Mouse (Mus musculus) hindbrain, embryonic 16.5 days (tissue): ENCODE results near the gene Mgarp. TPM values are rescaled to one million over a fixed set of nuclear protein-coding genes. Genes with fewer than 3 reads are reported as not detected.

Experiments
- ATAC-seq: fragments of 200-750 bp; cut with Nextera tagmentation; 2 replicates; pipeline ENCODE4 v1.8.0; 2017; ENCODE audit warnings: moderate TSS enrichment, moderate library complexity
- H3K27ac ChIP-seq: fragments of 300-500 bp; sonication (generic); 2 replicates; pipeline ENCODE4 v1.5.1; 2014; ENCODE audit warnings: low read depth, mild to moderate bottlenecking, control low read depth, low read length, moderate library complexity
- H3K27me3 ChIP-seq: fragments of 300-500 bp; sonication (generic); replicated peaks from 2 replicates; pipeline ENCODE4 v1.6.1; 2014; ENCODE audit warnings: low read length; ENCODE audit not compliant: control insufficient read depth, insufficient read depth
- H3K36me3 ChIP-seq: fragments of 300-500 bp; sonication (generic); 2 replicates; pipeline ENCODE4 v1.6.1; 2014; ENCODE audit warnings: mild to moderate bottlenecking, low read length, moderate library complexity, mixed read lengths; ENCODE audit not compliant: control insufficient read depth, insufficient read depth
- H3K4me1 ChIP-seq: fragments of 300-500 bp; sonication (generic); 2 replicates; pipeline ENCODE4 v1.6.1; 2014; ENCODE audit warnings: low read depth, low read length; ENCODE audit not compliant: control insufficient read depth, insufficient read depth
- H3K4me2 ChIP-seq: fragments of 300-500 bp; sonication (generic); 2 replicates; pipeline ENCODE4 v1.6.1; 2014; ENCODE audit warnings: mild to moderate bottlenecking, low read length, control low read depth, moderate library complexity
- H3K4me3 ChIP-seq: fragments of 300-500 bp; sonication (generic); 2 replicates; pipeline ENCODE4 v1.5.1; 2014; ENCODE audit warnings: mild to moderate bottlenecking, low read length, control low read depth, moderate library complexity
- H3K9ac ChIP-seq: fragments of 300-500 bp; sonication (generic); 2 replicates; pipeline ENCODE4 v1.6.1; 2014; ENCODE audit warnings: low read depth, mild to moderate bottlenecking, control low read depth, low read length, moderate library complexity
- H3K9me3 ChIP-seq: fragments of 300-500 bp; sonication (generic); 2 replicates; pipeline ENCODE4 v1.6.1; 2014; ENCODE audit warnings: mild to moderate bottlenecking, low read length, moderate library complexity; ENCODE audit not compliant: control insufficient read depth
- WGBS: fragments of 180-500 bp; shearing (Covaris S2); extraction: QIAGEN DNeasy Blood & Tissue Kit; methylation state at CpG from one replicate; pipeline ENCODE4 v1.1.7; 2014; 5-methylcytosine and 5-hydroxymethylcytosine counted together
- polyA plus RNA-seq: library from polyadenylated mRNA; unstranded; fragments of >200 nt; fragmentation: Nextera tagmentation; extraction: Ambion mirVana; gene quantifications from 2 replicates; pipeline ENCODE4 v1.2.1, GENCODE M21; 2015

The Mgarp gene
- polyA plus RNA-seq, 1 experiment from 2014 or later, result 1.8 TPM

DNA sequence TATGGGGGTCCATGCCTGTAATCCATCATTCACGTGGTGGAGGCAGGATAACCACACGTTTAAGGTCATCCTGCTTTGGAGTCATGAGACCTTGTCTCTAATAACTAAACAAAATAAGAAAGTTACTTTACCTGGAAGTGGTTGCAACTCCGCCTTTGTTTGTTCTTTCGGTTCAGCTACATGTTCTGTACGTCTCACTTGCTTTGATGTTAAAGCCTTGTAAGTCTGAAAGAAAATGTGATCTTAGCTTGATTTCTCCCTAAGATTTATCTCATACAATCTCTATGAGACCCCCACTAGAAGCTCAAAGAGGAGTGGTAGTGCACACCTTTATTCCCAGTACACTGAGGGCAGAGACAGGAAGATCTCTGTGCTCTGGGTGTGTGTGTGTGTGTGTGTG lies 5.4 kb downstream of the Mgarp start:
- WGBS, result 89% methylated on average over 5 of the region's 5 CpGs
- no peaks in the 10 kb centered on the region for H3K36me3 ChIP-seq
- ATAC-seq, result no peak

GRCm38 (mm10) chr3:51388904-51389303 lies 7.6 kb downstream of the Mgarp start:
- H3K4me3 ChIP-seq, result peak overlapping the region; percentile 27
- peaks cover 5% of the 10 kb centered on the region for H3K4me1 ChIP-seq
- no peaks in the 10 kb centered on the region for H3K36me3 ChIP-seq
- no peak overlapping the region for H3K27ac ChIP-seq
- WGBS, result 6% methylated on average over 13 of the region's 13 CpGs
- H3K4me2 ChIP-seq, result peak overlapping the region; percentile 47
- H3K27me3 ChIP-seq, result no peaks in the 10 kb centered on the region; the same call in 1 of the 2 replicates
- no peaks in the 10 kb centered on the region for H3K9me3 ChIP-seq
- ATAC-seq, result peak; percentile 63; the same call in 1 of the 2 replicates
- peak overlapping the region; percentile 46 for H3K9ac ChIP-seq

More for the DNA sequence above, 5.4 kb downstream of the Mgarp start:
- Histone ChIP-seq H3K27me3 (no peaks in the 10 kb centered on the region; the same call in 1 of the 2 replicates), H3K9me3 (no peaks in the 10 kb centered on the region), H3K4me3 (no peak overlapping the region), H3K27ac (no peak overlapping the region), H3K4me2 (no peak overlapping the region), H3K4me1 (peaks cover 5% of the 10 kb centered on the region), H3K9ac (no peak overlapping the region)

DNA sequence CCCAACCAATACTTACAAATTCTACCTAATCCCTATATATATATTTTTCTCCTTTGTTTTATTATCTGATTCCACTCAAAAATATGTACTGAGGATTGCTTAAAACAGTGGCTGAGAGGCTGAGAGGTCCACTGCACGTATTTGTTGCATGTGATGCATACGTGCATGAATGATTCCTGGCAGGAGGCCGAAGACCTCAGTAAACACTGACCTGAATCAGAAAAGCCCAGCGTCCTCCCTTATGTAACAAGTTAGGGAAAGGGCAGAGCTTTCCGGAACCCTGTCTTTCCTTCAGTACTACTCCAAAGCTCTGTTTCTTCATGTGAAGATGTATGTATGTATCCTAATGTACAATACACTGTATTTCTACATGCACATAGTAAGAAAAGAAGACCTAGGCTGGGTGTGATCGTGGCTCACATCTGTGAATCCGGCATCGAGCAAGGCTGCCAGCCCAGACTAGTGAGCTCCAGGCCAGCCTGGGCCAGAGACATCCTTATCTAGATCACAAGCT lies 8.6 kb downstream of the Mgarp start:
- Histone ChIP-seq H3K4me3 (no peak overlapping the region), H3K4me2 (no peak overlapping the region), H3K4me1 (peaks cover 5% of the 10 kb centered on the region), H3K27me3 (no peaks in the 10 kb centered on the region; the same call in 1 of the 2 replicates), H3K36me3 (no peaks in the 10 kb centered on the region), H3K9me3 (no peaks in the 10 kb centered on the region), H3K27ac (no peak overlapping the region), H3K9ac (no peak overlapping the region)
- ATAC-seq, result no peak
- WGBS, result 60% methylated on average over 8 of the region's 8 CpGs

DNA sequence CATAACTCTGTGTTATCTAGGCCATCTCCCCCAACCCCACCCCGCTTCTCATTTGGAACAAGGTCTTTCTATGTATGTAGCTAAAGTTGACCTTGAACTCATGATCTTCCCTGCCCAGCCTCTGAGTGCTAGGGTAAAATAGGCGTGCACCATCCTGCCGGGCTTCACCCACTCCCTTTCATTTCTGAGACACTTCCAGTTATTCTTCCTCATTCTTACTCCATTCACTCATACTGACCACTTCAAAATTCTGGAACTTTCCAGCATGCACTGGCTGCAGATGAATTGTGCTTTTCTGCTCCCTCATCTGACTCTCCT lies 9.4 kb downstream of the Mgarp start:
- Histone ChIP-seq H3K27me3 (no peaks in the 10 kb centered on the region; the same call in 1 of the 2 replicates), H3K36me3 (no peaks in the 10 kb centered on the region), H3K4me1 (peaks cover 5% of the 10 kb centered on the region), H3K4me3 (no peak overlapping the region), H3K4me2 (no peak overlapping the region), H3K27ac (no peak overlapping the region), H3K9ac (no peak overlapping the region), H3K9me3 (no peaks in the 10 kb centered on the region)
- 71% methylated on average over 3 of the region's 3 CpGs for whole genome bisulfite sequencing
- no peak for ATAC-seq

- Histone ChIP-seq H3K4me3 (no peak overlapping the region), H3K4me2 (no peak overlapping the region), H3K27ac (no peak overlapping the region), H3K9me3 (no peaks in the 10 kb centered on the region), H3K27me3 (no peaks in the 10 kb centered on the region; the same call in 1 of the 2 replicates), H3K4me1 (peaks cover 5% of the 10 kb centered on the region), H3K9ac (no peak overlapping the region), H3K36me3 (no peaks in the 10 kb centered on the region)
- WGBS, result 46% methylated on average over 12 of the region's 12 CpGs
- peak; percentile 29; the same call in 1 of the 2 replicates for ATAC-seq
Measured at GRCm38 (mm10) chr3:51386441-51387133, 10.0 kb downstream of the Mgarp start.

DNA sequence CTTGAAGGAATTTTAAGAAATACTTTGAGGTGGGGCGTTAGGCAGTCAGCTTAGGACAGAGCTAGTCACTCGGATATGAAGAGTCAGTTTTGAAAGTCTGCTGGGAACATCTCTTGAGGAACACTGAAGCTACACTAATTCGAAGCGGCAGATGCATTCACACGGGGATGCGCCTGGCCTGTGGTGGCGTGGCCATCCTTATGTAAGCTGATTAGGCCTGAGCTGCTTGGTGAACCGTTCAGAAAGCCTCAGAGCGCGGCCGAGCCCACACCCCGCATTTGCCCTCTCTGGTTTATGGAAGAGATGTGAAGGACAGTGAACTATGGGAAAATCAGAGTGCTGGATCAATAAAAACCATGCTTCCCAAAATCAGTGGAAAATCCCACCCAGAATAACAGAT lies 13.1 kb downstream of the Mgarp start:
- H3K9me3 ChIP-seq, result no peaks in the 10 kb centered on the region
- H3K27ac ChIP-seq, result no peak overlapping the region
- no peaks in the 10 kb centered on the region for H3K36me3 ChIP-seq
- no peak overlapping the region for H3K9ac ChIP-seq
- no peaks in the 10 kb centered on the region for H3K4me1 ChIP-seq
- no peak overlapping the region for H3K4me2 ChIP-seq
- H3K4me3 ChIP-seq, result no peak overlapping the region
- H3K27me3 ChIP-seq, result no peaks in the 10 kb centered on the region; the same call in 1 of the 2 replicates
- peak; percentile 67 for ATAC-seq
- WGBS, result 53% methylated on average over 12 of the region's 12 CpGs

- WGBS, result 77% methylated on average over 2 of the region's 5 CpGs
Measured at GRCm38 (mm10) chr3:51380660-51381014, 15.9 kb downstream of the Mgarp start.

GRCm38 (mm10) chr3:51379786-51380659 lies 16.5 kb downstream of the Mgarp start:
- no peak for ATAC-seq
- Histone ChIP-seq H3K4me3 (no peak overlapping the region), H3K9me3 (no peaks in the 10 kb centered on the region), H3K9ac (no peak overlapping the region), H3K36me3 (no peaks in the 10 kb centered on the region), H3K4me1 (no peaks in the 10 kb centered on the region), H3K27me3 (no peaks in the 10 kb centered on the region), H3K4me2 (no peak overlapping the region), H3K27ac (no peak overlapping the region)
- WGBS, result 66% methylated on average over 5 of the region's 5 CpGs

More at GRCm38 (mm10) chr3:51380660-51381014, 15.9 kb downstream of the Mgarp start:
- Histone ChIP-seq H3K27me3 (no peaks in the 10 kb centered on the region), H3K4me1 (no peaks in the 10 kb centered on the region), H3K36me3 (no peaks in the 10 kb centered on the region), H3K9me3 (no peaks in the 10 kb centered on the region), H3K27ac (no peak overlapping the region), H3K4me2 (no peak overlapping the region), H3K4me3 (no peak overlapping the region), H3K9ac (no peak overlapping the region)
- no peak for ATAC-seq

- ATAC-seq, result no peak
Measured at GRCm38 (mm10) chr3:51378665-51378946, 17.9 kb downstream of the Mgarp start.

More at GRCm38 (mm10) chr3:51378665-51378946, 17.9 kb downstream of the Mgarp start:
- H3K27ac ChIP-seq, result no peak overlapping the region
- H3K4me2 ChIP-seq, result peak overlapping the region; percentile 51
- no peak overlapping the region for H3K9ac ChIP-seq
- H3K4me1 ChIP-seq, result no peaks in the 10 kb centered on the region
- no peaks in the 10 kb centered on the region for H3K36me3 ChIP-seq
- no peaks in the 10 kb centered on the region for H3K27me3 ChIP-seq
- WGBS, result 85% methylated on average over 3 of the region's 3 CpGs
- H3K9me3 ChIP-seq, result no peaks in the 10 kb centered on the region
- H3K4me3 ChIP-seq, result no peak overlapping the region
